Mouse (Mus musculus) CD4-positive, CD25-positive, alpha-beta regulatory T cell, adult 2 months (primary cell): ENCODE data around the gene Itprid1.

Experiments
- DNase-seq: peaks from one replicate; pipeline ENCODE4 v3.0.0-alpha.2; 2012; ENCODE audit warnings: low read depth, low spot score

Gene Itprid1

DNA sequence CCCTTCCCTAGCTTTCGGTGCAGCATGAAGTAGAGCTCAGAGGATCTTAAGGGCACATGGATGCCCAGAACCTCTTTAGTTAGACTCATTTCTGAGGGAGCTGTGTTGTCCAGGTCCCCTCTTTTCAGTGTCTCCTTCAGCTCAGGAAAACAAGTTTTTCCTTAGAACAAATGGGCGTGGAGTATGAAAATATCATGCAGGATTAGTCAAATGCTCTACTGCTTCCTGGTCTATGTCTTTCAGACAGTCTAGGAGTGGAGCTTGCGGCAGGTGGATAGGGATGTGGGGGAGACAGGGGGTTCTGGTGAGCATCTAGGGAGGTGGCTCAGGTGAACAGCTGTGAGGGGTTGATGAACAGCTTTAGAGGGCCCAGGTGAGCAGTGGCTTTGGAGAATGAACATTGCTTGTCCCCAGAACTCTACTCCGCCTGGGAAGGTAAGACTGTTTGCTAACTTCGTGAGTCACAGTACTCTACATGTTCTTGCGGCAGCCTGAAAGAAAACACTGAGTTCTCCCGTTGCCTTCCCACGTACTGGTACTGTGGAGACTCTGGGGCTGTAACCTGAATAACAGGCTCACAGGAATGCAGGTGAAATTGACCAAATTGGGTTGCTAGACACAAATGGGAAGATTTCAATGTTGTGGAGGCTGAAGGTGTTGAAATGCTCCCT is at the start of gene Itprid1:
Gene Itprid1 (plus strand): TSS at position 246 of the 671 bp plus-strand sequence.
- DNase-seq, result no peak

GRCm38 (mm10) chr6:55789557-55789956 is 47.1 kb upstream of the Itprid1 start:
- DNase-seq, result no peak

GRCm38 (mm10) chr6:55791852-55792496 is 44.7 kb upstream of the Itprid1 start:
- no peak for DNase-seq

- no peak for DNase-seq
Measured at GRCm38 (mm10) chr6:55792536-55792935, 44.2 kb upstream of the Itprid1 start.

GRCm38 (mm10) chr6:55802686-55803085 is 34.0 kb upstream of the Itprid1 start:
- no peak for DNase-seq

- no peak for DNase-seq
Measured at GRCm38 (mm10) chr6:55803357-55803756, 33.3 kb upstream of the Itprid1 start.

- no peak for DNase-seq
Measured at GRCm38 (mm10) chr6:55803991-55804680, 32.6 kb upstream of the Itprid1 start.

GRCm38 (mm10) chr6:55804681-55805000 is 32.1 kb upstream of the Itprid1 start:
- no peak for DNase-seq

GRCm38 (mm10) chr6:55805291-55806137 is 31.2 kb upstream of the Itprid1 start:
- no peak for DNase-seq

DNA sequence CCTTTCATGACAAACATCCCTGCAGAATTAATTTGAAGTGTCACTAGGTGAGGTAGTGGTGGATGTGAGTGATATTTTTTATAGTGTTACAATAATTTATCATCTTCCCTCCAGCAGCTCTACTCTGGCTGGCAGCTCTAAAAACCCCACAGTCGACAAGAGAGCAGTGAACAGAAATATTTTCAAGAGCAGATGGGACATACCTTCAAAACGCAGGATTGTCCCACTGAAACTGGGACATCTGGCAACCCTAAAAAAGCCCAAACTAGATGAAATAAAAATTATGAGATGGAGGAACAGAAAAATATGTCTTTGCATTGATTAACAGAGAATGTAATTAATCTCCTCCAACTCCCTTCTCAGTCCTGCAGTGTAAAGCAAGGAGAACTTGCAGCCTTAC is 30.2 kb upstream of the Itprid1 start:
- DNase-seq, result no peak

DNA sequence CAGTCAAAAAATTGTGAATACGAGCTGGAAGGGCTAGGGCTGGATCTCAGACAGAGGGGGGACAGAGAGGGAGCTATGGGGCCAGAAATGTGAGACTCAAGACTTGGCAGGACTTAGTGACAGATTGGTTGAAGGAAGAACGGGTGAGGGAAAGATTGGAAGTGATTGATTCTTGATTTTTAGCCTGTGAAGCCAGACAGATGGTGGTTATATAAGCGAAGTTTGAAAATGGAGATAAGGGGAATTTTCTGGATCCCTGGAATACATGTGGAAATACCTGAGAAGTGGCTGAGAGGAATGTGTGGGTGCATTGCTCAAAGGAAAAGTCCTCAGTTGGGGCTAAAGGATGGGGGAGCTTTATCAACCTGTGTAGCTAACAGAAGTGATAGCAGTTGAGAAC is 28.0 kb upstream of the Itprid1 start:
- DNase-seq, result no peak

- DNase-seq, result no peak
Measured at GRCm38 (mm10) chr6:55811153-55811552, 25.5 kb upstream of the Itprid1 start.

DNA sequence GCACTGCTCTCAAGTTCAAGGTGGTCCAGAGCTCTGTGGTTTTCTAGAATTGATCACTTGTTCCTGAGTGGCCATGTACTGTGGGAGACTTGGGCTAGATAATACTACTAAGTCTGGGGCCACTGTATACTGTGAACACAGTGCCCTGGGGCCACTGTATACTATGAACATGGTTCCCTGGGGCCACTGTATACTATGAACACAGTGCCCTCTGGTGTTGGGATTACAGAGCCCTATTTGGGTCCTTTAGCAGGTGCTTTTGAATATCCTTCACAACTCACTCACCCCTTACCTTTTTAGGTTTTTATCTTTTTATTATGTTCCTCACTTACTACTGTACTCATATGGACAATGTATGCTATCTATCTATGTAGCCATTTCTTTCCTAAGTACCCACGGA is 24.3 kb upstream of the Itprid1 start:
- no peak for DNase-seq

DNA sequence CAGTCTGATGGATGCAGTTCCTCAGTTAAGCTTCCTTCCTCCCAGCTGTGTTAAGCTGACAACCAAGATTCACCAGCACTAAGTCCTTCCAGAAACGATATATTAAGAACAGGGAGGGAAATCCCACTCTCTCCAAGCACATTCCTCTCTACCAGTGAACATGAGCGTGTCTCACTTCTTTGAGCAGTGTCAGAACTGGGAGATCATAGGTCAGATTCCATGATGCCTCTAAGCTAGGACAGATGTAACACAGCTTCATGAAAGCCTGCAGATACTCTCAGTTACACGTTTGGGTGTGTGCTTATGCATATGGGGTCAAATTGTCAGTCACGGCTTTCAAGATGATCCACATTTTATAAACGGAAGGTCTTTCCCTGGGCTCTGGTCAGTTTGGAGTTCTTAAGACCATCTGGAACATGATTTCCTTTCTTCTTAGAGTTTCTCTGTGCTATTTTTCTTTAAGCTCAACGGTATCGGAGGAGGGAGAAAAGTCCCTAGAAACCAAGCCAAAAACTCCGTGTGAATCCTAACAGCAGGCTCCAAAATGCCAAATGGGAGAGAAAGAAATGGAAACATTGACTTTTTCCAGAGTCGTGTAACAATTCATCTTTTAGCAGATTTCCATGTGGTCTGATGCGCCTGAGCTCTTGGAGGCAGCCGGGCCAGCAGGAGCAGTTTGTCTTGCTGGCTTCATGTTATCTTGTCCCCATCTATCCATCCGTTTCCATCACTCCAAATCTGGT is 22.3 kb upstream of the Itprid1 start:
- DNase-seq, result no peak

GRCm38 (mm10) chr6:55816911-55817310 is 19.8 kb upstream of the Itprid1 start:
- DNase-seq, result no peak

DNA sequence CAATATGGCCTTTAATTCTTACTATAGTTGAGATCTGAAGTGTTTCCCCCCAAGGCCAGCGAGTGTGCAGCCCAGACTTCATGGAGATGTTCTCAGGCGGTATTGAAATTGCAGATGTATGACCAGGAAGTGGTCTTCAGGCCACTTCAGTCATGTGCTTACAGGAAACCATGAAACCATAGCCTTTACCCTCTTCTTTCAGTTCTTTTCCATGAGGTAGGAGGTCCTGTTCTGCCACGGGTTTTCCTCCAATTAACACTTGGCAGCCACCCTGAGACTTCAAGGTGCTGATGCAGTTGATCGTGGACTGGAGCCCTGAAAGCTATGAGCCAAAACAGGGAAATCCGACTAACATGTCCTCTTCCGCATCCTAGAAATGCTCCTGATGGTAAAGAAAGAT is 7.0 kb upstream of the Itprid1 start:
- no peak for DNase-seq

DNA sequence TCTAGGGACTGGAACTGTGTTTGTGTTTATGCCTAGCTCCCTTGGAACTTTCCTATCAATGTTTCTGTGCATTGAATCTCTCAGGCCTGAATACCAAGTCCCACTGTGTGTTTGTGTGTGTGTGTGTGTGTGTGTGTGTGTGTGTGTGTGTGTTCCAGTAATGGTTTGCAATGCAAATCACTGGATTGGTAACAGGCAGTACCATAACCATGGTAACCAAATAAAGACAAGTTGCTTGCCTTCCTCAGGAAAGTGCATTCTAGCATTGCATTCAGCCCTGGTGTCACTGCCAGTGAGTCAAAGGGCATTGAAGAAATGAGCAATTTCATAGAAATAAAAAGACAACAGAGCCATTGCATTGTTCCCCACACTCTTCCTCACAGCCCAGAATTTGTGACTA is 15.9 kb downstream of the Itprid1 start:
- no peak for DNase-seq

- no peak for DNase-seq
Measured at GRCm38 (mm10) chr6:55856085-55856484, 19.4 kb downstream of the Itprid1 start.

GRCm38 (mm10) chr6:55865206-55865605 is 28.5 kb downstream of the Itprid1 start:
- DNase-seq, result no peak

DNA sequence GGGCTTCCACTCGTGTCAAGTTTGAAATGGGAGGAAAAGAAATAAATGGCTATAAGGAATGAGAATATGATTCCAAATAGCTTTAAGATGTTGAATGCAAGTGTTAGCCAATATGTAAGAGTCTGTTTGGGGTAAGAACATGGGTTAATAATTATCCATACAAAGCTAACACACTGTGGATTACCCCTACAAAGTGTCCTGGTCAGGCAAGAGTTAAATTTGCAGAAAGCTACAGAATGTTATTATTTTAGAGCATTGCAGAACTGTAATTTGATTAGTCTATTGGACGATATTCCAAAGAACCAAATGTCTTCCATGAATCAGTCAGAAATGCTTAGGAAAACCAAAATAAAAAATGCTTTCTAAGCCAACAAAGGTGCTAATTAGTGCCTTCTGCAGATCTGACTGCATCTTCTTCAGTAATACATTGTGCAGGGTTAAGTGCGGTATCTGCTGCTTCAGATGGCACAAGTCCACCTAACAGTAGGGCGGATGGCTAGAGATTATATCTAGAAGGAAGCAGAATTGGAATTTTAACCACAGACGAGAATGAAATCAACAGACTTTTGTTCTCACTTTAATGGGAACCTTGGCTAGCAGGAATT is 42.8 kb downstream of the Itprid1 start:
- no peak for DNase-seq

- no peak for DNase-seq
Measured at GRCm38 (mm10) chr6:55880886-55881285, 44.2 kb downstream of the Itprid1 start.
